Mouse (Mus musculus): ENCODE data around the gene Cstf2.

DNA sequence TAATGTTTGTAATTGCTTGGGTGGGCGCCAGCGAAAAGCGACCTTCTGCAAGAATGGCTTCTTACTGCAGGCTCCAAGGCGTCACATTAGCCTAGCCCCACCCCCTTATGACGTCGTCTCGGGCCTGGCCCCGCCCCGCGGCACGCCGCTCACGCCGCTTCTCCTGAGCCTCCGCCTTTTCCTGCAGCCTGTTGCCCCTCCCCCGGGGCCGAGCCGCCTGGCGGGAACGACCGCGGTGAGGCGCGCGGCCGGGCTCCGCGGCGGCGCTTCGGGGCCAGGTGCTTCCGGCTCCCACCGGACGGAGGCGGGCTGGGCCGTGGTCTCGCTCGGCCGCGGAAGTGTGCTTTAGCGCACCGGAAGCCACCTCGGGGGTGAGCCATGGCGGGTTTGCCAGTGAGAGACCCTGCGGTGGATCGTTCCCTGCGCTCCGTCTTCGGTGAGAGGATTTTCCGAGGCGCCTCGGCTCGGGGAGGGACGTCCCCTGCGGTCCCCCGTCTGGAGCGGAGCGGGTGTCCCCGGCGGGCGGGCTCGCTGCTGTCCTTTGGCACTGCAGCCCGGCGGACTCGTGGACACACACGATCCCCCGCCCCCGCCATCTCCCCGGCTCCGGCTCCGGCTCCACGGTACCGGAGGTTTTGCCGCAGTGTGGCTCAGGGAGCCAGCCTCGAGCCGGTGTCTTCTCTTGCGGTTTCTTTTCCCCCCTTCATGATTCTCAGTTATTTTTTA lies at the start of gene Cstf2:
- TF ChIP-seq CTCF (conservative IDR thresholded peaks at IDR 0.05 in 1 of 2, IDR thresholded peaks at IDR 0.05 in 1 of 2; ENCODE audit: low read depth in 2 of 2, low read length in 2 of 2): no peak
- TF ChIP-seq ZKSCAN1 (IDR thresholded peaks at IDR 0.05; ENCODE audit: borderline replicate concordance, low read depth, low read length): no peak
- TF ChIP-seq PAX5 (IDR thresholded peaks at IDR 0.05; ENCODE audit: low read length): no peak
- TF ChIP-seq GABPA (IDR thresholded peaks at IDR 0.05; ENCODE audit: insufficient replicate concordance, low read depth, low read length): no peak
